Mouse (Mus musculus) heart, adult 2 months (tissue): ENCODE data around the gene Gm37240. TPM values are rescaled to one million over a fixed set of nuclear protein-coding genes. Genes with fewer than 3 reads are reported as not detected.
A peak's percentile ranks its signal among the peaks of the same experiment; 100 is the strongest.

Source experiments
- DNase-seq, 2 experiments: peaks; one replicate each; pipeline ENCODE4 v3.0.0; 2021
- H3K27ac ChIP-seq: fragments of 200-600 bp; 2 replicates; pipeline ENCODE4 v1.8.1; 2022
- H3K27me3 ChIP-seq: fragments of 200-500 bp; 2 replicates; pipeline ENCODE4 v1.6.1; 2012; ENCODE audit warnings: mild to moderate bottlenecking, low read length, inconsistent platforms, mixed read lengths; ENCODE audit not compliant: control insufficient read depth, insufficient read depth
- H3K36me3 ChIP-seq: fragments of 200-500 bp; 2 replicates; pipeline ENCODE4 v1.6.1; 2012; ENCODE audit warnings: low read length, inconsistent platforms; ENCODE audit not compliant: control insufficient read depth, insufficient read depth
- H3K4me1 ChIP-seq: fragments of 200-500 bp; 2 replicates; pipeline ENCODE4 v1.6.1; 2011; ENCODE audit warnings: low read length; ENCODE audit not compliant: control insufficient read depth, insufficient read depth
- H3K4me3 ChIP-seq: fragments of 200-600 bp; 2 replicates; pipeline ENCODE4 v1.8.1; 2022
- H3K79me2 ChIP-seq: fragments of 200-500 bp; replicated peaks from 2 replicates; pipeline ENCODE4 v1.6.1; 2012; ENCODE audit warnings: mild to moderate bottlenecking, inconsistent platforms, low read length, moderate library complexity, mixed read lengths; ENCODE audit not compliant: control insufficient read depth, insufficient read depth
- H3K9ac ChIP-seq: fragments of 200-500 bp; 2 replicates; pipeline ENCODE4 v1.6.1; 2012; ENCODE audit warnings: low read depth, mild to moderate bottlenecking, control low read depth, inconsistent platforms, low read length, mixed read lengths
- CTCF ChIP-seq: fragments of 200-600 bp; IDR thresholded peaks from 2 replicates; pipeline ENCODE4 v1.8.1; 2022; ENCODE audit warnings: antibody characterized with exemption, mild to moderate bottlenecking, moderate library complexity
- EP300 ChIP-seq: fragments of 200-500 bp; IDR thresholded peaks from 2 replicates; pipeline ENCODE4 v1.6.1; 2011; ENCODE audit warnings: low read depth, low read length, control low read depth; ENCODE audit not compliant: insufficient read depth
- POLR2A ChIP-seq: fragments of 200-500 bp; IDR thresholded peaks from 2 replicates; pipeline ENCODE4 v1.6.1; 2011; ENCODE audit warnings: mild to moderate bottlenecking, low read depth, low read length, control low read depth; ENCODE audit not compliant: insufficient read depth
- WGBS: fragments of 180-500 bp; shearing (Covaris S2); methylation state at CpG from one replicate; pipeline ENCODE4 v1.1.7; 2018; 5-methylcytosine and 5-hydroxymethylcytosine counted together
- intact Hi-C: fragments of 180-260 bp; cut with DNase I; formaldehyde crosslinking; loops from one replicate; pipeline ENCODE4 v1.15.1; 2025
- polyA plus RNA-seq: library from polyadenylated mRNA; depleted of rRNA; stranded (reverse); fragments of >200 nt; gene quantifications from 2 replicates; pipeline ENCODE4 v1.2.3, GENCODE M21; 2012
- total RNA-seq, 2 experiments: library from RNA; stranded (reverse); gene quantifications; 2 replicates each; pipeline ENCODE4 v1.2.3; 2021

The Gm37240 gene
- total and polyA plus RNA-seq, 3 experiments = 25.0 to 45.3 (median 36.6) TPM

DNA sequence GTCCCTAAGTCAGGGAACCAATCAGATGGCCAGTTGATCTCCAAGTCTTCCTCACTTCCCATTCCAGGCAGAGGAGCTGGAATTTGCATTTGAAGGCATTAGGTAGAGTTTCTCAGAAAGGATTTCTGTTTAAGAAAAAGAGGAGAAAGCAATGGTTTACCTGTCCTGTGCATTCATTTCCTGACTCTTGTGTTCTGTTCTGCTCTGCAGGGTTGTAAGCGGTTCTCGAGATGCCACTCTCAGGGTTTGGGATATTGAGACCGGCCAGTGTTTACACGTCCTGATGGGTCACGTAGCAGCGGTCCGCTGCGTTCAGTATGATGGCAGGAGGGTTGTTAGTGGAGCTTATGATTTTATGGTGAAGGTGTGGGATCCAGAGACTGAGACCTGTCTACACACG, 913.1 kb downstream of the Gm37240 start:
- WGBS = 97% methylated on average over 9 of the region's 9 CpGs
- intact Hi-C loops = no loop called here
- H3K4me3 ChIP-seq = no peak overlapping the region
- no peak for DNase-seq
- H3K27ac ChIP-seq = no peak overlapping the region
- no peak for TF ChIP-seq EP300
- no peak for TF ChIP-seq CTCF
- no peak for TF ChIP-seq POLR2A
- no peak overlapping the region for H3K9ac ChIP-seq
- H3K27me3 ChIP-seq = no peaks in the 10 kb centered on the region
- no peaks in the 10 kb centered on the region; the same call in 1 of the 2 replicates for H3K79me2 ChIP-seq
- H3K36me3 ChIP-seq = peaks cover 5% of the 10 kb centered on the region
- H3K4me1 ChIP-seq = no peaks in the 10 kb centered on the region

GRCm38 (mm10) chr3:84972881-84973280, 914.4 kb downstream of the Gm37240 start:
- H3K9ac ChIP-seq = no peak overlapping the region
- no peaks in the 10 kb centered on the region for H3K27me3 ChIP-seq
- H3K27ac ChIP-seq = no peak overlapping the region
- H3K4me1 ChIP-seq = no peaks in the 10 kb centered on the region
- DNase-seq = no peak
- 93% methylated on average over 2 of the region's 2 CpGs for WGBS
- H3K4me3 ChIP-seq = no peak overlapping the region
- TF ChIP-seq CTCF = no peak
- TF ChIP-seq POLR2A = no peak
- no peak for TF ChIP-seq EP300
- intact Hi-C loops = no loop called here
- H3K79me2 ChIP-seq = no peaks in the 10 kb centered on the region; the same call in 1 of the 2 replicates
- peaks cover 7% of the 10 kb centered on the region for H3K36me3 ChIP-seq

GRCm38 (mm10) chr3:84971561-84971960, 915.8 kb downstream of the Gm37240 start:
- H3K4me1 ChIP-seq = no peaks in the 10 kb centered on the region
- intact Hi-C loops = no loop called here
- TF ChIP-seq CTCF = no peak
- TF ChIP-seq EP300 = no peak
- TF ChIP-seq POLR2A = no peak
- no peak overlapping the region for H3K27ac ChIP-seq
- no peak overlapping the region for H3K4me3 ChIP-seq
- WGBS = 79% methylated on average over 5 of the region's 5 CpGs
- no peaks in the 10 kb centered on the region; the same call in 1 of the 2 replicates for H3K79me2 ChIP-seq
- H3K9ac ChIP-seq = no peak overlapping the region
- H3K27me3 ChIP-seq = no peaks in the 10 kb centered on the region
- DNase-seq = no peak
- H3K36me3 ChIP-seq = peaks cover 17% of the 10 kb centered on the region

- 65% methylated on average over 4 of the region's 4 CpGs for WGBS
- Histone ChIP-seq H3K36me3 (peaks cover 15% of the 10 kb centered on the region), H3K9ac (no peak overlapping the region), H3K4me1 (no peaks in the 10 kb centered on the region), H3K27ac (no peak overlapping the region), H3K4me3 (no peak overlapping the region), H3K79me2 (no peaks in the 10 kb centered on the region; the same call in 1 of the 2 replicates), H3K27me3 (no peaks in the 10 kb centered on the region)
- no peak for DNase-seq
- no peak for TF ChIP-seq EP300
- TF ChIP-seq POLR2A = no peak
- TF ChIP-seq CTCF = no peak
- intact Hi-C loops = no loop called here
Measured at GRCm38 (mm10) chr3:84967364-84967763, 920.0 kb downstream of the Gm37240 start.

GRCm38 (mm10) chr3:84965156-84965555, 922.2 kb downstream of the Gm37240 start:
- Histone ChIP-seq H3K9ac (no peak overlapping the region), H3K4me1 (peaks cover 2% of the 10 kb centered on the region; the same call in 1 of the 2 replicates), H3K36me3 (peaks cover 15% of the 10 kb centered on the region), H3K4me3 (no peak overlapping the region), H3K79me2 (peaks cover 2% of the 10 kb centered on the region), H3K27ac (no peak overlapping the region), H3K27me3 (no peaks in the 10 kb centered on the region)
- TF ChIP-seq CTCF (no peak), EP300 (no peak), POLR2A (no peak)
- no peak for DNase-seq
- WGBS = 94% methylated on average over 5 of the region's 5 CpGs
- intact Hi-C loops = no loop called here

DNA sequence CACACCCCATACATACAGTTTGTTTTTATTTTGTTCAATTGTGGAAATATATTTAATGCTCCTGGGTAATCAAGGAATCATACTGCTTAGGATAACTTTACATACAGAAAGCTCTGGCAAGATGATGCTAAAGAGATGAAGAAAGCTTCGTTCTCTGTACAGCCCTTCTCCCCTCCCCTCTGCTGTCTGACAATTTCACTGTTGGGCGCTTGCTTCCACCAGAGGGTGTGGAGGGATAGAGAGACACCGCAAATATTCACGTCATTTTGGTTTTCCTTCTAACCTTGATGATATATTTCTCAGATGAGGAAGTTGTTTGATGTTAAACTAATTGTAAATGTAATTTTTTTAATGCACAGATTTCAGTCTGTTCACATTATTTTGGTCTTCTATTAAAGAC, 931.5 kb downstream of the Gm37240 start:
- peak; percentile 19 for TF ChIP-seq CTCF
- no peak for TF ChIP-seq EP300
- TF ChIP-seq POLR2A = no peak
- H3K4me1 ChIP-seq = no peaks in the 10 kb centered on the region; the same call in none of the 2 replicates
- no peak for DNase-seq
- peaks cover 1% of the 10 kb centered on the region; the same call in 1 of the 2 replicates for H3K79me2 ChIP-seq
- no peaks in the 10 kb centered on the region for H3K27me3 ChIP-seq
- H3K4me3 ChIP-seq = no peak overlapping the region
- H3K27ac ChIP-seq = no peak overlapping the region
- intact Hi-C loops = no loop called here
- H3K36me3 ChIP-seq = peaks cover 3% of the 10 kb centered on the region
- WGBS = 80% methylated on average over 4 of the region's 4 CpGs
- H3K9ac ChIP-seq = no peak overlapping the region
